Mouse (Mus musculus) lung, postnatal 25 days (tissue): ENCODE measurements at regions not wholly inside any gene's neighbourhood (a gene's known extent, or its start where the extent isn't known, plus 50 kb on each side); places are given as distances from the start of the nearest gene placed in this dataset.
"Not testable (repeated sequence)": the region's sequence is repeated elsewhere in the genome, so short reads cannot be mapped to it uniquely, and the experiment has no call there.

Experiments
- DNase-seq: peaks from one replicate; pipeline ENCODE4 v3.0.0; 2022; ENCODE audit warnings: low spot score

GRCm38 (mm10) chr16:9016040-9016761, 186.3 kb downstream of the 1810013L24Rik start:
- DNase-seq, result peak; percentile 2

GRCm38 (mm10) chr16:9016762-9017086, 186.8 kb downstream of the 1810013L24Rik start:
- no peak for DNase-seq

GRCm38 (mm10) chr16:9030717-9031116, 200.8 kb downstream of the 1810013L24Rik start:
- no peak for DNase-seq

- no peak for DNase-seq
Measured at GRCm38 (mm10) chr16:9043271-9043670, 213.4 kb downstream of the 1810013L24Rik start.

GRCm38 (mm10) chr16:9046864-9047263, 217.0 kb downstream of the 1810013L24Rik start:
- DNase-seq, result no peak

- DNase-seq, result no peak
Measured at GRCm38 (mm10) chr16:9054415-9054814, 224.5 kb downstream of the 1810013L24Rik start.

GRCm38 (mm10) chr16:9056430-9056829, 226.5 kb downstream of the 1810013L24Rik start:
- DNase-seq, result no peak

- no peak for DNase-seq
Measured at GRCm38 (mm10) chr16:9071526-9071925, 241.6 kb downstream of the 1810013L24Rik start.

GRCm38 (mm10) chr16:9071956-9072355, 242.1 kb downstream of the 1810013L24Rik start:
- DNase-seq, result not testable (repeated sequence)

GRCm38 (mm10) chr16:9074295-9074694, 244.4 kb downstream of the 1810013L24Rik start:
- DNase-seq, result no peak

- DNase-seq, result no peak
Measured at GRCm38 (mm10) chr16:9077451-9077850, 247.6 kb downstream of the 1810013L24Rik start.

GRCm38 (mm10) chr16:9078405-9078942, 248.6 kb downstream of the 1810013L24Rik start:
- no peak for DNase-seq

- DNase-seq, result no peak
Measured at GRCm38 (mm10) chr16:9083040-9083439, 253.1 kb downstream of the 1810013L24Rik start.

GRCm38 (mm10) chr16:9083740-9084139, 253.8 kb downstream of the 1810013L24Rik start:
- DNase-seq, result no peak

GRCm38 (mm10) chr16:9084581-9084980, 254.7 kb downstream of the 1810013L24Rik start:
- no peak for DNase-seq

- DNase-seq, result no peak
Measured at GRCm38 (mm10) chr16:9085133-9085532, 255.2 kb downstream of the 1810013L24Rik start.

GRCm38 (mm10) chr16:9085977-9086376, 256.1 kb downstream of the 1810013L24Rik start:
- no peak for DNase-seq

- no peak for DNase-seq
Measured at GRCm38 (mm10) chr16:9091790-9092189, 261.9 kb downstream of the 1810013L24Rik start.

GRCm38 (mm10) chr16:9092191-9092848, 262.4 kb downstream of the 1810013L24Rik start:
- no peak for DNase-seq

- DNase-seq, result no peak
Measured at GRCm38 (mm10) chr16:9093593-9093992, 263.7 kb downstream of the 1810013L24Rik start.

- DNase-seq, result no peak
Measured at GRCm38 (mm10) chr16:9094201-9094600, 264.3 kb downstream of the 1810013L24Rik start.

GRCm38 (mm10) chr16:9106211-9106610, 276.3 kb downstream of the 1810013L24Rik start:
- DNase-seq, result no peak

GRCm38 (mm10) chr16:9106676-9107075, 276.8 kb downstream of the 1810013L24Rik start:
- not testable (repeated sequence) for DNase-seq
